Mouse (Mus musculus): ENCODE results near the gene Pigr.

- TF ChIP-seq CTCF (IDR thresholded peaks at IDR 0.05; ENCODE audit: borderline replicate concordance, insufficient read depth, low read length), result no peak
- no peak for TF ChIP-seq POLR2A (IDR thresholded peaks at IDR 0.05; ENCODE audit: low read depth, low read length)
These were observed 60.9 kb downstream of the Pigr start, which contains the start of gene Il24 for GRCm38 (mm10) chr1:130887354-130887753.

Measured in embryonic fibroblast, embryonic 13.5 days (primary cell).